Comparison of ENCODE assay signal across 32 mouse cellular contexts in genomic region chr6:108257225-108257624, GRCm38 (mm10).
"Had no signal": no experiment of that assay in that cellular context is flagged by ENCODE, and none has a peak within 500 bp of the region (broad histone marks: within the 10 kb centered on the region; RNA-seq: fewer than 3 reads in every experiment).

No protein-coding gene starts in this region.

- DNase-seq: left cerebral cortex, postnatal 4 days; liver; liver, embryonic 13.5 days; liver, postnatal 0 days; lung, adult 18-20 months; lung, adult 2 months; lung, embryonic 14.5 days; lung, postnatal 10 days; lung, postnatal 14 days; lung, postnatal 36 days; lung, postnatal 4 days; midbrain, embryonic 14.5 days had no signal

- H3K27ac ChIP-seq: limb, embryonic 10.5 days; limb, embryonic 12.5 days; limb, embryonic 13.5 days; limb, embryonic 15.5 days; liver, embryonic 12.5 days; liver, embryonic 13.5 days; liver, embryonic 14.5 days; liver, embryonic 15.5 days; lung, embryonic 15.5 days; macrophage; midbrain, embryonic 10.5 days; midbrain, embryonic 12.5 days; midbrain, embryonic 13.5 days; midbrain, embryonic 15.5 days; neural tube, embryonic 12.5 days had no signal

- H3K36me3 ChIP-seq: limb, embryonic 10.5 days; limb, embryonic 12.5 days; limb, embryonic 13.5 days; limb, embryonic 15.5 days; liver, embryonic 12.5 days; liver, embryonic 13.5 days; liver, embryonic 15.5 days; lung, embryonic 15.5 days; midbrain, embryonic 10.5 days; midbrain, embryonic 12.5 days; midbrain, embryonic 13.5 days; midbrain, embryonic 15.5 days; neural tube, embryonic 12.5 days had no signal

- H3K4me3 ChIP-seq: limb, embryonic 10.5 days; limb, embryonic 12.5 days; limb, embryonic 13.5 days; limb, embryonic 15.5 days; liver, embryonic 12.5 days; liver, embryonic 13.5 days; liver, embryonic 15.5 days; lung, embryonic 15.5 days; megakaryocyte, embryonic 14.5 days; midbrain, embryonic 10.5 days; midbrain, embryonic 12.5 days; midbrain, embryonic 13.5 days; midbrain, embryonic 15.5 days; myocyte; neural tube, embryonic 12.5 days had no signal

- H3K27me3 ChIP-seq: limb, embryonic 12.5 days; limb, embryonic 13.5 days; limb, embryonic 15.5 days; liver, embryonic 12.5 days; liver, embryonic 13.5 days; liver, embryonic 15.5 days; lung, embryonic 15.5 days; megakaryocyte, embryonic 14.5 days; midbrain, embryonic 12.5 days; midbrain, embryonic 13.5 days; midbrain, embryonic 15.5 days; neural tube, embryonic 12.5 days had no signal

- H3K9me3 ChIP-seq: limb, embryonic 10.5 days; limb, embryonic 12.5 days; limb, embryonic 13.5 days; limb, embryonic 15.5 days; liver, embryonic 12.5 days; liver, embryonic 13.5 days; liver, embryonic 15.5 days; lung, embryonic 15.5 days; megakaryocyte, embryonic 14.5 days; midbrain, embryonic 10.5 days; midbrain, embryonic 12.5 days; midbrain, embryonic 13.5 days; midbrain, embryonic 15.5 days; neural tube, embryonic 12.5 days had no signal

- ATAC-seq: liver, embryonic 12.5 days; liver, postnatal 0 days; lung, postnatal 0 days; midbrain, embryonic 13.5 days; midbrain, embryonic 15.5 days; midbrain, embryonic 16.5 days had no signal

- H3K9ac ChIP-seq: limb, embryonic 12.5 days; limb, embryonic 13.5 days; limb, embryonic 15.5 days; liver, embryonic 12.5 days; liver, embryonic 13.5 days; liver, embryonic 14.5 days; liver, embryonic 15.5 days; liver, postnatal 0 days; lung, embryonic 14.5 days; lung, embryonic 15.5 days; midbrain, embryonic 12.5 days; midbrain, embryonic 13.5 days; midbrain, embryonic 15.5 days; neural tube, embryonic 12.5 days had no signal

- H3K4me1 ChIP-seq: limb, embryonic 15.5 days; midbrain, embryonic 13.5 days; midbrain, embryonic 15.5 days had no signal

- H3K4me2 ChIP-seq: limb, embryonic 12.5 days; limb, embryonic 13.5 days; limb, embryonic 15.5 days; liver, embryonic 11.5 days; liver, embryonic 12.5 days; liver, embryonic 13.5 days; liver, embryonic 15.5 days; lung, embryonic 14.5 days; lung, embryonic 15.5 days; midbrain, embryonic 11.5 days; midbrain, embryonic 12.5 days; midbrain, embryonic 13.5 days; midbrain, embryonic 15.5 days; neural tube, embryonic 12.5 days had no signal
